In the genomic region with DNA sequence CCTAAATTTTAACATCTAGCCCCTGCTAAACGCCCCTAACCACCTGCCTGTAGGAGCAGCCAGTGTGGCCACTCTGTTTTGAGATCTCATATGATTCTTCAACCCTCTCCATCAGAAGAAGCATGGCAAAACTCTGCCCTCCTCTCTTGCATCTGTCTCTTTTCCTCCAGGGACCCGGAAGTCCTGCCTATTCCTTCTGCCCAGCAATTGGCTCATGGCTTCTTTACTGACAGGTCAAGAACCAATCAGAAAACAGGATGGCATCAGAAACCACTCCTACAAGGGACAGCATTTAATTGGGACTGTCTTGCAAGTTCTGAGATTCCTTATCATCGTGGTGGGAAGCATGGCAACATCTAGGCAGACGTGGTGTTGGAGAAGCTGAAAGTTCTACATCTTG, we compare ENCODE assay signal across 12 mouse cellular contexts. TPM values are rescaled to one million over a fixed set of nuclear protein-coding genes. Genes with fewer than 3 reads are reported as not detected.
A peak's percentile ranks its signal among the peaks of the same experiment; 100 is the strongest.
DNase-seq lines count a peak whose midpoint lies in the region; ATAC-seq and TF ChIP-seq lines count a peak whose summit lies in the region.
"Had no signal": no experiment of that assay in that cellular context is flagged by ENCODE, and none has a peak within 500 bp of the region (broad histone marks: within the 10 kb centered on the region; RNA-seq: fewer than 3 reads in every experiment).

No protein-coding gene starts in this region.

- no peak overlapping the region for H3K4me3 ChIP-seq in forebrain, embryonic 12.5 days (replicated peaks)
- no peak overlapping the region for H3K4me3 ChIP-seq in forebrain, postnatal 0 days (ENCODE audit: low read depth, low read length)
- no peak overlapping the region for H3K4me3 ChIP-seq in lung, embryonic 15.5 days
- H3K4me3 ChIP-seq in embryonic facial prominence, embryonic 10.5 days, result peak overlapping the region; percentile 28; the same call in 1 of the 2 replicates
- no peak overlapping the region for H3K4me3 ChIP-seq in midbrain, embryonic 16.5 days (ENCODE audit: low read depth, low read length)
- H3K4me3 ChIP-seq: layer of hippocampus, adult 2 months had no signal

- no peaks in the 10 kb centered on the region for H3K9me3 ChIP-seq in forebrain, embryonic 12.5 days
- H3K9me3 ChIP-seq in forebrain, postnatal 0 days (ENCODE audit: low read length), result no peaks in the 10 kb centered on the region
- no peaks in the 10 kb centered on the region for H3K9me3 ChIP-seq in lung, embryonic 15.5 days
- no peaks in the 10 kb centered on the region for H3K9me3 ChIP-seq in embryonic facial prominence, embryonic 10.5 days
- no peaks in the 10 kb centered on the region for H3K9me3 ChIP-seq in midbrain, embryonic 16.5 days (replicated peaks; ENCODE audit: control insufficient read depth, low read length, poor library complexity, severe bottlenecking)

- no peak overlapping the region for H3K9ac ChIP-seq in forebrain, embryonic 12.5 days
- H3K9ac ChIP-seq in forebrain, postnatal 0 days, result no peak overlapping the region
- no peak overlapping the region for H3K9ac ChIP-seq in lung, embryonic 15.5 days
- no peak overlapping the region for H3K9ac ChIP-seq in midbrain, embryonic 16.5 days (ENCODE audit: low read depth, low read length)

- TF ChIP-seq CTCF in forebrain, postnatal 0 days (IDR thresholded peaks at IDR 0.05; ENCODE audit: low read depth), result no peak

- no peak overlapping the region for H3K27ac ChIP-seq in forebrain, embryonic 12.5 days
- H3K27ac ChIP-seq in forebrain, postnatal 0 days (ENCODE audit: low read depth, low read length), result no peak overlapping the region
- H3K27ac ChIP-seq in lung, embryonic 15.5 days, result no peak overlapping the region
- H3K27ac ChIP-seq in embryonic facial prominence, embryonic 10.5 days (replicated peaks), result no peak overlapping the region
- no peak overlapping the region for H3K27ac ChIP-seq in midbrain, embryonic 16.5 days (ENCODE audit: low read length)
- H3K27ac ChIP-seq: layer of hippocampus, adult 2 months had no signal

- no peak for ATAC-seq in forebrain, embryonic 12.5 days (ENCODE audit: low FRiP score)
- ATAC-seq in forebrain, postnatal 0 days, result no peak
- no peak for ATAC-seq in lung, embryonic 15.5 days (ENCODE audit: borderline replicate concordance, extremely low read depth, low FRiP score, low TSS enrichment)
- no peak for ATAC-seq in midbrain, embryonic 16.5 days
- ATAC-seq in erythroid progenitor cell, adult 5-6 weeks (replicated peaks; ENCODE audit: low FRiP score, poor library complexity, severe bottlenecking), result no peak
- ATAC-seq: intestine, embryonic 16.5 days had no signal

- peak overlapping the region; percentile 26; the same call in 1 of the 2 replicates for H3K4me2 ChIP-seq in forebrain, embryonic 12.5 days
- H3K4me2 ChIP-seq in forebrain, postnatal 0 days (ENCODE audit: low read depth), result no peak overlapping the region
- peak overlapping the region; percentile 21; the same call in 1 of the 2 replicates for H3K4me2 ChIP-seq in lung, embryonic 15.5 days
- H3K4me2 ChIP-seq in midbrain, embryonic 16.5 days (ENCODE audit: low read length), result peak overlapping the region; percentile 32; the same call in 1 of the 2 replicates

- WGBS in forebrain, embryonic 12.5 days, result 52% methylated on average over 4 of the region's 4 CpGs
- 51% methylated on average over 4 of the region's 4 CpGs for WGBS in forebrain, postnatal 0 days
- WGBS in lung, embryonic 15.5 days, result 38% methylated on average over 4 of the region's 4 CpGs
- 48% methylated on average over 4 of the region's 4 CpGs for WGBS in embryonic facial prominence, embryonic 10.5 days
- WGBS in midbrain, embryonic 16.5 days, result 57% methylated on average over 4 of the region's 4 CpGs

- no peaks in the 10 kb centered on the region for H3K27me3 ChIP-seq in forebrain, embryonic 12.5 days
- no peaks in the 10 kb centered on the region for H3K27me3 ChIP-seq in forebrain, postnatal 0 days (ENCODE audit: insufficient read depth, low read length)
- no peaks in the 10 kb centered on the region for H3K27me3 ChIP-seq in lung, embryonic 15.5 days
- no peaks in the 10 kb centered on the region for H3K27me3 ChIP-seq in embryonic facial prominence, embryonic 10.5 days (replicated peaks; ENCODE audit: low read depth, poor library complexity, severe bottlenecking)
- no peaks in the 10 kb centered on the region for H3K27me3 ChIP-seq in midbrain, embryonic 16.5 days (ENCODE audit: control insufficient read depth, insufficient read depth, low read depth, low read length)

- DNase-seq in forebrain, postnatal 0 days, result no peak
- no peak for DNase-seq in lung, adult 18-20 months
- DNase-seq in embryonic facial prominence, embryonic 10.5 days (ENCODE audit: low spot score), result no peak
- no peak for DNase-seq in cerebellum, postnatal 10 days
- DNase-seq: B cell, adult 2 months; thymus, postnatal 14 days had no signal

- no peaks in the 10 kb centered on the region for H3K36me3 ChIP-seq in forebrain, embryonic 12.5 days (replicated peaks)
- H3K36me3 ChIP-seq in forebrain, postnatal 0 days (ENCODE audit: insufficient read depth), result no peaks in the 10 kb centered on the region
- H3K36me3 ChIP-seq in lung, embryonic 15.5 days, result no peaks in the 10 kb centered on the region
- H3K36me3 ChIP-seq in embryonic facial prominence, embryonic 10.5 days (replicated peaks), result no peaks in the 10 kb centered on the region
- H3K36me3 ChIP-seq in midbrain, embryonic 16.5 days (ENCODE audit: control insufficient read depth, insufficient read depth, low read length), result no peaks in the 10 kb centered on the region

- no peaks in the 10 kb centered on the region for H3K4me1 ChIP-seq in forebrain, embryonic 12.5 days
- H3K4me1 ChIP-seq in forebrain, postnatal 0 days (ENCODE audit: insufficient read depth), result no peaks in the 10 kb centered on the region
- H3K4me1 ChIP-seq in lung, embryonic 15.5 days, result no peaks in the 10 kb centered on the region; the same call in 1 of the 2 replicates
- peaks cover 2% of the 10 kb centered on the region; the same call in 1 of the 2 replicates for H3K4me1 ChIP-seq in embryonic facial prominence, embryonic 10.5 days
- no peaks in the 10 kb centered on the region for H3K4me1 ChIP-seq in midbrain, embryonic 16.5 days (ENCODE audit: control insufficient read depth, insufficient read depth, low read length)

RNA-seq across cellular contexts. Expression of a gene that starts 11.5 kb away (rescaled TPM):
- polyA plus RNA-seq in forebrain, embryonic 12.5 days (2016; fragmentation: Nextera tagmentation; extraction: Ambion mirVana), result 31.6 and 33.9 TPM in 2 replicates
- 53.2 and 55.7 TPM in 2 replicates for total RNA-seq in forebrain, postnatal 0 days (2014; rRNA removed)
- polyA plus RNA-seq in forebrain, postnatal 0 days (2015; fragmentation: Nextera tagmentation; extraction: Ambion mirVana), result 20.8 and 21.0 TPM in 2 replicates
- 275 and 280 TPM in 2 replicates for polyA plus RNA-seq in lung, embryonic 15.5 days (2015; fragmentation: Nextera tagmentation; extraction: Ambion mirVana)
- 47.4 and 51.9 TPM in 2 replicates for polyA plus RNA-seq in embryonic facial prominence, embryonic 10.5 days (2016; fragmentation: Nextera tagmentation; extraction: Ambion mirVana)
- polyA plus RNA-seq in midbrain, embryonic 16.5 days (2015; fragmentation: Nextera tagmentation; extraction: Ambion mirVana), result 11.4 and 13.1 TPM in 2 replicates
- 46.5 and 48.6 TPM in 2 replicates for total RNA-seq in erythroid progenitor cell, adult 5-6 weeks (2015; ENCODE audit: low replicate concordance)
- 31.8 and 44.7 TPM in 2 replicates for total RNA-seq in erythroid progenitor cell, adult 5-6 weeks (2017; ENCODE audit: low replicate concordance)

RNA-seq across cellular contexts. Expression of a gene that starts 57.5 kb away (rescaled TPM):
- polyA plus RNA-seq in forebrain, embryonic 12.5 days (2016; fragmentation: Nextera tagmentation; extraction: Ambion mirVana), result 14.8 and 16.9 TPM in 2 replicates
- total RNA-seq in forebrain, postnatal 0 days (2014; rRNA removed), result 23.6 and 27.2 TPM in 2 replicates
- 28.5 and 30.3 TPM in 2 replicates for polyA plus RNA-seq in forebrain, postnatal 0 days (2015; fragmentation: Nextera tagmentation; extraction: Ambion mirVana)
- polyA plus RNA-seq in lung, embryonic 15.5 days (2015; fragmentation: Nextera tagmentation; extraction: Ambion mirVana), result 79.9 and 80.0 TPM in 2 replicates
- polyA plus RNA-seq in embryonic facial prominence, embryonic 10.5 days (2016; fragmentation: Nextera tagmentation; extraction: Ambion mirVana), result 29.0 and 32.2 TPM in 2 replicates
- polyA plus RNA-seq in midbrain, embryonic 16.5 days (2015; fragmentation: Nextera tagmentation; extraction: Ambion mirVana), result 26.6 and 33.0 TPM in 2 replicates
- total RNA-seq in erythroid progenitor cell, adult 5-6 weeks (2015; ENCODE audit: low replicate concordance), result not detected in 2 replicates
- total RNA-seq in erythroid progenitor cell, adult 5-6 weeks (2017; ENCODE audit: low replicate concordance), result not detected in 2 replicates
